13 mouse cellular contexts compared by ENCODE assay signal in genomic region chr5:139804573-139805111, GRCm38 (mm10). TPM values are rescaled to one million over a fixed set of nuclear protein-coding genes. Genes with fewer than 3 reads are reported as not detected.
A peak's percentile ranks its signal among the peaks of the same experiment; 100 is the strongest.
DNase-seq lines count a peak whose midpoint lies in the region; ATAC-seq lines count a peak whose summit lies in the region.
"Had no signal": no experiment of that assay in that cellular context is flagged by ENCODE, and none has a peak within 500 bp of the region (broad histone marks: within the 10 kb centered on the region; RNA-seq: fewer than 3 reads in every experiment).

No protein-coding gene starts in this region.

- intact Hi-C loops in left cerebral cortex, postnatal 4 days (cut with DNase I) = no loop called here

- no peaks in the 10 kb centered on the region for H3K36me3 ChIP-seq in forebrain, embryonic 11.5 days (ENCODE audit: control insufficient read depth, insufficient read depth, low read length)
- H3K36me3 ChIP-seq in forebrain, embryonic 16.5 days (ENCODE audit: control insufficient read depth, insufficient read depth) = peaks cover 3% of the 10 kb centered on the region; the same call in 1 of the 2 replicates
- H3K36me3 ChIP-seq in megakaryocyte, embryonic 14.5 days (replicated peaks; ENCODE audit: low read length) = peaks cover 69% of the 10 kb centered on the region
- peaks cover 13% of the 10 kb centered on the region for H3K36me3 ChIP-seq in limb, embryonic 13.5 days
- H3K36me3 ChIP-seq in stomach, embryonic 15.5 days = peaks cover 20% of the 10 kb centered on the region; the same call in 1 of the 2 replicates

- H3K9me3 ChIP-seq in forebrain, embryonic 11.5 days (ENCODE audit: control insufficient read depth, low read length) = no peaks in the 10 kb centered on the region
- no peaks in the 10 kb centered on the region; the same call in 1 of the 2 replicates for H3K9me3 ChIP-seq in forebrain, embryonic 16.5 days (ENCODE audit: control insufficient read depth, low read length)
- no peaks in the 10 kb centered on the region for H3K9me3 ChIP-seq in megakaryocyte, embryonic 14.5 days
- H3K9me3 ChIP-seq in limb, embryonic 13.5 days = no peaks in the 10 kb centered on the region
- H3K9me3 ChIP-seq in stomach, embryonic 15.5 days = no peaks in the 10 kb centered on the region

- no peak overlapping the region for H3K27ac ChIP-seq in forebrain, embryonic 11.5 days (ENCODE audit: low read depth, low read length)
- no peak overlapping the region for H3K27ac ChIP-seq in forebrain, embryonic 16.5 days (ENCODE audit: low read length)
- peak overlapping the region; percentile 39; the same call in 1 of the 2 replicates for H3K27ac ChIP-seq in limb, embryonic 13.5 days
- peak overlapping the region; percentile 70 for H3K27ac ChIP-seq in stomach, embryonic 15.5 days
- H3K27ac ChIP-seq: hindbrain, embryonic 14.5 days had no signal

- peak; percentile 47 for DNase-seq in forebrain, embryonic 11.5 days (ENCODE audit: low spot score)
- DNase-seq in adrenal gland, postnatal 4 days (ENCODE audit: low spot score in 2 of 2) = no peak
- DNase-seq in left cerebral cortex, postnatal 4 days = no peak
- DNase-seq: kidney, postnatal 4 days had no signal

- no peak overlapping the region for H3K9ac ChIP-seq in forebrain, embryonic 11.5 days (ENCODE audit: low read length)
- no peak overlapping the region for H3K9ac ChIP-seq in forebrain, embryonic 16.5 days (replicated peaks; ENCODE audit: low read depth, low read length)
- no peak overlapping the region for H3K9ac ChIP-seq in limb, embryonic 13.5 days
- no peak overlapping the region for H3K9ac ChIP-seq in stomach, embryonic 15.5 days
- H3K9ac ChIP-seq: hindbrain, embryonic 14.5 days had no signal

- H3K4me3 ChIP-seq in forebrain, embryonic 11.5 days (ENCODE audit: low read depth, low read length) = no peak overlapping the region
- H3K4me3 ChIP-seq in forebrain, embryonic 16.5 days (replicated peaks; ENCODE audit: low read length) = no peak overlapping the region
- H3K4me3 ChIP-seq in megakaryocyte, embryonic 14.5 days (replicated peaks) = peak overlapping the region; percentile 83
- no peak overlapping the region for H3K4me3 ChIP-seq in limb, embryonic 13.5 days
- no peak overlapping the region for H3K4me3 ChIP-seq in stomach, embryonic 15.5 days (replicated peaks)
- H3K4me3 ChIP-seq: limb, embryonic 12.5 days had no signal

- no peak overlapping the region for H3K4me2 ChIP-seq in forebrain, embryonic 11.5 days (ENCODE audit: low read depth, low read length, severe bottlenecking)
- H3K4me2 ChIP-seq in forebrain, embryonic 16.5 days (ENCODE audit: low read length) = no peak overlapping the region
- H3K4me2 ChIP-seq in limb, embryonic 13.5 days (replicated peaks) = no peak overlapping the region
- no peak overlapping the region for H3K4me2 ChIP-seq in stomach, embryonic 15.5 days

- ATAC-seq in forebrain, embryonic 11.5 days (replicated peaks; ENCODE audit: low FRiP score) = no peak
- no peak for ATAC-seq in forebrain, embryonic 16.5 days
- ATAC-seq in megakaryocyte, adult 5-6 weeks (ENCODE audit: poor library complexity, severe bottlenecking) = no peak
- ATAC-seq in limb, embryonic 13.5 days (ENCODE audit: low FRiP score, low read depth) = no peak
- ATAC-seq in stomach, embryonic 15.5 days (ENCODE audit: insufficient read depth, low FRiP score, low read depth) = peak; percentile 32

- peaks cover 5% of the 10 kb centered on the region for H3K4me1 ChIP-seq in forebrain, embryonic 11.5 days (replicated peaks; ENCODE audit: control insufficient read depth, insufficient read depth, low read length)
- H3K4me1 ChIP-seq in forebrain, embryonic 16.5 days (replicated peaks; ENCODE audit: control insufficient read depth, insufficient read depth, low read length) = 0 out of 2 replicates have a peak, but pooled peaks cover 2% of the 10 kb centered on the region
- peaks cover 92% of the 10 kb centered on the region for H3K4me1 ChIP-seq in megakaryocyte, embryonic 14.5 days
- H3K4me1 ChIP-seq in limb, embryonic 13.5 days = peaks cover 19% of the 10 kb centered on the region
- H3K4me1 ChIP-seq in stomach, embryonic 15.5 days = peaks cover 18% of the 10 kb centered on the region; the same call in 1 of the 2 replicates

- no peaks in the 10 kb centered on the region for H3K27me3 ChIP-seq in forebrain, embryonic 11.5 days (ENCODE audit: control insufficient read depth, insufficient read depth, low read length)
- no peaks in the 10 kb centered on the region for H3K27me3 ChIP-seq in forebrain, embryonic 16.5 days (replicated peaks; ENCODE audit: control insufficient read depth, insufficient read depth, low read length)
- H3K27me3 ChIP-seq in megakaryocyte, embryonic 14.5 days (replicated peaks) = no peaks in the 10 kb centered on the region
- H3K27me3 ChIP-seq in limb, embryonic 13.5 days = no peaks in the 10 kb centered on the region
- H3K27me3 ChIP-seq in stomach, embryonic 15.5 days (replicated peaks) = no peaks in the 10 kb centered on the region
- H3K27me3 ChIP-seq: limb, embryonic 12.5 days had no signal

- WGBS in forebrain, embryonic 11.5 days = 89% methylated on average over 11 of the region's 11 CpGs
- WGBS in forebrain, embryonic 16.5 days = 89% methylated on average over 11 of the region's 11 CpGs
- WGBS in limb, embryonic 13.5 days = 83% methylated on average over 11 of the region's 11 CpGs
- 77% methylated on average over 11 of the region's 11 CpGs for WGBS in stomach, embryonic 15.5 days

RNA-seq across cellular contexts. Expression of gene Mafk, which starts 13.3 kb away (rescaled TPM):
- 7.5 and 8.3 TPM in 2 replicates for polyA plus RNA-seq in forebrain, embryonic 11.5 days (2014; fragmentation: Nextera tagmentation; extraction: Ambion mirVana)
- 22.6 and 23.1 TPM in 2 replicates for polyA plus RNA-seq in forebrain, embryonic 16.5 days (2015; fragmentation: Nextera tagmentation; extraction: Ambion mirVana)
- polyA plus RNA-seq in megakaryocyte, embryonic 14.5 days (2012; ENCODE audit: insufficient read depth, low replicate concordance) = 26.5 and 40.1 TPM in 2 replicates
- 9.7 and 10.1 TPM in 2 replicates for total RNA-seq in megakaryocyte, adult 5-6 weeks (2015)
- 18.2 and 20.9 TPM in 2 replicates for total RNA-seq in megakaryocyte, adult 5-6 weeks (2017)
- polyA plus RNA-seq in limb, embryonic 13.5 days (2015; fragmentation: Nextera tagmentation; extraction: Ambion mirVana) = 7.3 and 8.6 TPM in 2 replicates
- 16.1 and 18.3 TPM in 2 replicates for polyA plus RNA-seq in stomach, embryonic 15.5 days (2015; fragmentation: Nextera tagmentation; extraction: Ambion mirVana)
- total RNA-seq in adrenal gland, postnatal 4 days (2021) = 10 to 100 TPM; 21.9 to 23.2 TPM
- total RNA-seq in left cerebral cortex, postnatal 4 days (2021) = 10 to 100 TPM in 1 of 2 experiments, 1 to 10 TPM in 1; 8.4 to 11.1 TPM

RNA-seq across cellular contexts. Expression of gene Tmem184a, which starts 15.1 kb away (rescaled TPM):
- polyA plus RNA-seq in forebrain, embryonic 11.5 days (2014; fragmentation: Nextera tagmentation; extraction: Ambion mirVana) = 1.1 TPM in 2 replicates
- polyA plus RNA-seq in forebrain, embryonic 16.5 days (2015; fragmentation: Nextera tagmentation; extraction: Ambion mirVana) = 0.11 and 0.29 TPM in 2 replicates
- 4.6 and 27.1 TPM in 2 replicates for polyA plus RNA-seq in megakaryocyte, embryonic 14.5 days (2012; ENCODE audit: insufficient read depth, low replicate concordance)
- total RNA-seq in megakaryocyte, adult 5-6 weeks (2015) = not detected in 2 replicates
- not detected in 2 replicates for total RNA-seq in megakaryocyte, adult 5-6 weeks (2017)
- polyA plus RNA-seq in limb, embryonic 13.5 days (2015; fragmentation: Nextera tagmentation; extraction: Ambion mirVana) = 1.8 and 2.0 TPM in 2 replicates
- 27.8 and 32.3 TPM in 2 replicates for polyA plus RNA-seq in stomach, embryonic 15.5 days (2015; fragmentation: Nextera tagmentation; extraction: Ambion mirVana)
- total RNA-seq in adrenal gland, postnatal 4 days (2021) = 1 to 10 TPM; 1.5 to 3.9 TPM
- under 1 TPM; 0.08 to 0.54 TPM for total RNA-seq in left cerebral cortex, postnatal 4 days (2021)
- total RNA-seq: midbrain, postnatal 0 days had no signal
- polyA plus RNA-seq: hindbrain, embryonic 14.5 days had no signal

RNA-seq across cellular contexts. Expression of gene Gm26938, which starts 21.6 kb away (rescaled TPM):
- 0.27 TPM in 1 of 2 replicates, not detected in the other for polyA plus RNA-seq in forebrain, embryonic 11.5 days (2014; fragmentation: Nextera tagmentation; extraction: Ambion mirVana)
- not detected in 2 replicates for polyA plus RNA-seq in forebrain, embryonic 16.5 days (2015; fragmentation: Nextera tagmentation; extraction: Ambion mirVana)
- polyA plus RNA-seq in megakaryocyte, embryonic 14.5 days (2012; ENCODE audit: insufficient read depth, low replicate concordance) = not detected in 2 replicates
- not detected in 2 replicates for total RNA-seq in megakaryocyte, adult 5-6 weeks (2015)
- total RNA-seq in megakaryocyte, adult 5-6 weeks (2017) = 0.18 TPM in 1 of 2 replicates, not detected in the other
- polyA plus RNA-seq in limb, embryonic 13.5 days (2015; fragmentation: Nextera tagmentation; extraction: Ambion mirVana) = not detected in 2 replicates
- polyA plus RNA-seq in stomach, embryonic 15.5 days (2015; fragmentation: Nextera tagmentation; extraction: Ambion mirVana) = not detected in 2 replicates
- not detected for total RNA-seq in adrenal gland, postnatal 4 days (2021)
- not detected for total RNA-seq in left cerebral cortex, postnatal 4 days (2021)
- polyA plus RNA-seq: cortical plate, adult 2 months; midbrain, postnatal 0 days had no signal

RNA-seq across cellular contexts. Expression of gene Psmg3, which starts 22.0 kb away (rescaled TPM):
- 75.4 and 76.3 TPM in 2 replicates for polyA plus RNA-seq in forebrain, embryonic 11.5 days (2014; fragmentation: Nextera tagmentation; extraction: Ambion mirVana)
- polyA plus RNA-seq in forebrain, embryonic 16.5 days (2015; fragmentation: Nextera tagmentation; extraction: Ambion mirVana) = 75.0 and 90.0 TPM in 2 replicates
- polyA plus RNA-seq in megakaryocyte, embryonic 14.5 days (2012; ENCODE audit: insufficient read depth, low replicate concordance) = 8.5 and 30.7 TPM in 2 replicates
- total RNA-seq in megakaryocyte, adult 5-6 weeks (2015) = 17.6 and 18.3 TPM in 2 replicates
- 15.2 and 15.6 TPM in 2 replicates for total RNA-seq in megakaryocyte, adult 5-6 weeks (2017)
- 68.3 and 80.7 TPM in 2 replicates for polyA plus RNA-seq in limb, embryonic 13.5 days (2015; fragmentation: Nextera tagmentation; extraction: Ambion mirVana)
- polyA plus RNA-seq in stomach, embryonic 15.5 days (2015; fragmentation: Nextera tagmentation; extraction: Ambion mirVana) = 73.5 and 74.9 TPM in 2 replicates
- 10 to 100 TPM; 19.7 to 22.2 TPM for total RNA-seq in adrenal gland, postnatal 4 days (2021)
- total RNA-seq in left cerebral cortex, postnatal 4 days (2021) = 10 to 100 TPM; 26.0 to 27.4 TPM

RNA-seq across cellular contexts. Expression of gene Ints1, which starts 29.2 kb away (rescaled TPM):
- 40.5 and 42.0 TPM in 2 replicates for polyA plus RNA-seq in forebrain, embryonic 11.5 days (2014; fragmentation: Nextera tagmentation; extraction: Ambion mirVana)
- 26.7 and 32.3 TPM in 2 replicates for polyA plus RNA-seq in forebrain, embryonic 16.5 days (2015; fragmentation: Nextera tagmentation; extraction: Ambion mirVana)
- 42.9 and 56.6 TPM in 2 replicates for polyA plus RNA-seq in megakaryocyte, embryonic 14.5 days (2012; ENCODE audit: insufficient read depth, low replicate concordance)
- 25.5 and 41.7 TPM in 2 replicates for total RNA-seq in megakaryocyte, adult 5-6 weeks (2015)
- 15.9 and 31.2 TPM in 2 replicates for total RNA-seq in megakaryocyte, adult 5-6 weeks (2017)
- polyA plus RNA-seq in limb, embryonic 13.5 days (2015; fragmentation: Nextera tagmentation; extraction: Ambion mirVana) = 25.2 and 29.2 TPM in 2 replicates
- 19.2 and 21.3 TPM in 2 replicates for polyA plus RNA-seq in stomach, embryonic 15.5 days (2015; fragmentation: Nextera tagmentation; extraction: Ambion mirVana)
- total RNA-seq in adrenal gland, postnatal 4 days (2021) = 10 to 100 TPM; 52.8 to 65.7 TPM
- total RNA-seq in left cerebral cortex, postnatal 4 days (2021) = 100 to 1,000 TPM in 1 of 2 experiments, 10 to 100 TPM in 1; 93.1 to 108 TPM

Comparison
In these comparisons a context has a peak if more than half of its experiments do, and no peak if none do; other contexts are left out.
1. H3K27ac ChIP-seq: peak in limb, embryonic 13.5 days (single experiment) and stomach, embryonic 15.5 days (single experiment); none in forebrain, embryonic 11.5 days (single experiment) and forebrain, embryonic 16.5 days (single experiment).